Mouse (Mus musculus) embryo, embryonic 11 days (tissue): ENCODE data around the gene Hist1h2ao.
"Not testable (repeated sequence)": the region's sequence is repeated elsewhere in the genome, so short reads cannot be mapped to it uniquely, and the experiment has no call there.

Experiments used
- DNase-seq: peaks from one replicate; pipeline ENCODE4 v3.0.0-alpha.2; 2015

The Hist1h2ao gene

GRCm38 (mm10) chr13:21811539-21811938, 1.3 kb downstream of the Hist1h2ao start, which contains the start of gene Hist1h4m:
Hist1h4m (plus strand) TSS chr13:21811746.
- not testable (repeated sequence) for DNase-seq

GRCm38 (mm10) chr13:21812092-21812491, 1.8 kb downstream of the Hist1h2ao start:
- DNase-seq: not testable (repeated sequence)

- DNase-seq: not testable (repeated sequence)
Observed at GRCm38 (mm10) chr13:21820082-21820890, 10.0 kb downstream of the Hist1h2ao start.

DNA sequence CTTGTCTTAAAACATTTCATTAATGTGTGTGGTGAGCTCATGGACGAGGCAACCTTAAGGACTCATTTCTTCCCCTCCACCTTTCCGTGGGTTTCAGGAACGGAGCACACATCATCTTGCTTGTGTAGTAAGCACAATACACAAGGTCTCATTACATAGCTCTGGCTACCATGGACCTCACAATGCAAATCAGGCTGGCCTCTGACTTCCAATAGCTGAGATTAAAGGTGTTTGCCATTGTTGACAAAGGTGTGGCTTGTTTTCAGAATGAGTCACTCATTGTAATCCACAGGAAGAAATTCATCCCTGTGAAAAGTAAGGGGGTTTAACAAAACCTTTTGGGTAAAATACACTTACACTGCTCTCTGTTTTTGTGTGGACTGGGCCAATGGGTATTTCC, 18.2 kb downstream of the Hist1h2ao start:
- DNase-seq: no peak

DNA sequence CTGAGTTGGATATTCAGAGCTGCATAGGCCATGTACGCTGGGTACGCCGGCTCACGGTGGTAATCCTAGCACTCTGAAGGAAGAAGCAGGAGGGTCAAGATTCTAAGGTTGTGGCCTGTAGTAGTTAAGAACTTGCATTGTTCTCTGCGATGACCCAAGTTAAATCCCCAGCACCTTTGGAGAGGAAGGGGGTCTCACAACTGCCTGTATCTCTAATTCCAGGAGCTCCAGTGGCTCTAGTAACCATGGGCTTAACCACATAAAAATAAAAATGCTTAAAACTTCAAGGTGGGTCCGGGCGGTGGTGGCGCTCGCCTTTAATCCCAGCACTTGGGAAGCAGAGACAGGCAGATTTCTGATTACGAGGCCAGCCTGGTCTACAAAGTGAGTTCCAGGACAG, 20.1 kb downstream of the Hist1h2ao start:
- DNase-seq: peak; percentile 18

GRCm38 (mm10) chr13:21831418-21832394, 21.4 kb downstream of the Hist1h2ao start, which contains the start of gene Hist1h4n:
Hist1h4n (minus strand) TSS chr13:21832196.
- not testable (repeated sequence) for DNase-seq

DNA sequence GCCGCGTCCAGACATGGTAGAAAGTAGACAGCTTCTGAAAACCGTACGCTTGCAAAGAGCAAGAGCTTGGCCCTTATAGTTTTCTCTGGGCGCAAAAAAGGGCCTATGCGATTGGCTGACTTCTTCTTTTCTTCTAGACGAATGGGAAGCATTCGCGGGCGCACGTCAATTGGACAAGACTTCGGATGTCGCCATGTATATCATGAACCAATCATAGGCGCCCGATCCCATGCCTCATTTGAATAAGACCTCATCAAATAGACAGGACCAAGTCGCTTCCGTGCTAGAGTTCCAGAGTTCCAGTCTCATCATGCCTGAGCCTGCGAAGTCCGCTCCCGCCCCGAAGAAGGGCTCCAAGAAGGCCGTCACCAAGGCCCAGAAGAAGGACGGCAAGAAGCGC, 23.2 kb downstream of the Hist1h2ao start, which contains the start of the genes Hist1h2ap and Hist1h2br:
Hist1h2ap (minus strand) TSS at position 47 of the 400 bp plus-strand sequence.
Hist1h2br (plus strand) TSS at position 283 of the 400 bp plus-strand sequence.
- not testable (repeated sequence) for DNase-seq

DNA sequence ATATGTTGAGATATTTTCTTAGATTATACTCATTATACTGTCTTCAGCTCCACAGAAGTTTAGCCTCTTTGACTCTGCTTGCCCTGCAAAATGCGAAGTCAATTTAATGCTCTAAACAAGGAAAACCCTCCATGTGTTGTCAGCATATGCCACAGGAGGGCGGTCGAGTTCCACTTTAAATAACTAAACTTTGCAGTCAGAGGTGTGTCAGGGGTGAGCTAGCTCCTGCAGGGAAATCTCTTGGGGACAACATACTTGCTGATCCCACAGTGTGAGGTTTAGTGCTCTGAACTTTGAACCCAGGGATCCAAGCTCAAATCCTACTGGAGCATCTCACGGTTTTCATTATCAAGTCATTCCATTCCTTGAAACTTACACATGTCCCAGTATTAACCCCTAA, 30.2 kb downstream of the Hist1h2ao start:
- DNase-seq: not testable (repeated sequence)

- not testable (repeated sequence) for DNase-seq
Observed at GRCm38 (mm10) chr13:21846356-21846755, 36.1 kb downstream of the Hist1h2ao start.

DNA sequence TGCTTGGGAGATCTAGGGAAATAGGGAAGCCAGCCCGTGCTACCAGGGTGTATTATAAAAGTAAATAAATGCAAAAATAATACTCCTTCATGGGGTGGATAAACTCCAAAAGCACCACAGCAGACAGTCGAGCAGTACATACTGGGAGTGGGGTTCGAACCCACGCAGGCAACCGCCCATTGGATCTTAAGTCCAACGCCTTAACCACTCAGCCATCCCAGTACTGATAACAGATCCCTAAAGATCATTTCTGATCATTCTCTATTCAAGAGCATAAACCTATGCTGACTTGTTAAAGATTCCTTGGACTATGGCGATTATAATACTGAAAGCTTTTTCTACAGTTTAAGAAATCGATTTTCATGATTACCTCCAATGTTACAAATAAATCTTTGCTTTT, 37.6 kb downstream of the Hist1h2ao start:
- DNase-seq: peak; percentile 53

- not testable (repeated sequence) for DNase-seq
Observed at GRCm38 (mm10) chr13:21850696-21851095, 40.4 kb downstream of the Hist1h2ao start.

- no peak for DNase-seq
Observed at GRCm38 (mm10) chr13:21852215-21852945, 42.1 kb downstream of the Hist1h2ao start.

DNA sequence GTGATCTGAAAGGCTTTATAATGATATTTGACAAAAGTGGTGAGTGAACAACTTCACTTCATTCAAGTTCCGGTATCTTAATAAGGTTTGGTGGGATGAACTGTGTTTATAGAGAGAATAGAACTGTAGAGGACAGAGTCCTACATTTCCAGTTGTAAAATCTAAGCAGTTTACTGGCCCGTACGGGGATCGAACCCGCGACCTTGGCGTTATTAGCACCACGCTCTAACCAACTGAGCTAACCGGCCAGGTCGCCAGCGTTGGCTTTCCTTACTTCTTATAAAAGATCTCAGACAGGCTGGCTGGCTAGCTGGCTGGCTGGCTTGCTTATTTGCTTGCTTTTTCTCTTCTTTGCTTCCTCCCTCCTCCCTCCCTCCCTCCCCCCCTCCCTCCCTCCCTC, 44.9 kb downstream of the Hist1h2ao start:
- peak; percentile 82 for DNase-seq

- peak; percentile 85 for DNase-seq
Observed at GRCm38 (mm10) chr13:21855698-21856162, 45.5 kb downstream of the Hist1h2ao start.
